Mouse (Mus musculus): Measurements from ENCODE around the gene Myo15b. TPM values are rescaled to one million over a fixed set of nuclear protein-coding genes. Genes with fewer than 3 reads are reported as not detected.

The Myo15b gene
- polyA plus RNA-seq, 1 experiment from 2014 or later, result 0.31 TPM

DNA sequence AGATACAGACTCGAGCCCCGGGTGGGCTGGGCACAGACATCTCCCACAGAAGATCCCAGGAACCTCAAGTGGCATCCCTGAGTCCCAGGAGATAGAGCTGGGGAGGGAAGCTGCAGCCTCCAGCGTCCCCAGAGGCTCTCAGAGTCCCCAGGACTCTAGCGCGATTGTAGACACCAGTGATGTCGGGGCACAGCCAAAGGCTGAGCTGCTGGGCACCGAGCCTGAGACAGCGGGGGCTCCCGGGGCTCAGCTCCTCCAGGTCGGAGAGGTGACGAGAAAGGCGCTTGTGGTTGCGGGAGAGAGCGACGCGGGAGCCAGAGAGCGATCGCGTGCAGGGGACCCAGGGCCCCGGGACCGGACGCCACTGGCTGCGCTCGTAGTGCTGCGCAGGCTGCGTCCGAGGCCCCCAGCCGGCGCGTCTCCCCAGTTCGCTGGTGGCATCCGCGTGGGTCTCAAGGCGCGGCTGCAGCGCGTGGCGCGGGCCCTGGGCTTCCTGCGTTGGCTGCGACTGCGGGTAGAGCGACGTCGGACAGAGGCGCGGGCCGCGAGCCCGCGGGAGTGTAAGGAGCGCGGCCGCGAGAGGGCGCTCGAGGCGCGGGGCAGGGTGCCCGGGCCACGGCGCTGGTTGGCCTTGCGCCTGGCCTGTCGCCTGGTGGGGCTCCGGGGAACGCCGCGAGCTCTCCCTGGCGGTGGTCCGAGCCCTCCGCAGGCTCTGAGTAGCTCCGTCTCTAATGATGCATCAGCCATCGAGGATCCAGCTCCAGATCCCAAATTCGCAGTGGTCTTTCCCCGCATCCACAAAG is 1.1 kb downstream of the Myo15b start:
- Histone ChIP-seq H3K36me3 (replicated peaks; ENCODE audit: control insufficient read depth, insufficient read depth, low read depth, low read length) (no peaks in the 10 kb centered on the region), H3K27ac (replicated peaks; ENCODE audit: low read depth, low read length) (no peak overlapping the region), H3K4me1 (ENCODE audit: control insufficient read depth, insufficient read depth, low read length) (no peaks in the 10 kb centered on the region), H3K9ac (replicated peaks; ENCODE audit: low read length) (no peak overlapping the region; the same call in 1 of the 2 replicates), H3K27me3 (ENCODE audit: control insufficient read depth, insufficient read depth, low read length) (peaks cover 27% of the 10 kb centered on the region), H3K9me3 (replicated peaks; ENCODE audit: control insufficient read depth, low read length) (no peaks in the 10 kb centered on the region), H3K4me3 (ENCODE audit: low read depth, low read length) (peak overlapping the region; percentile 30), H3K4me2 (ENCODE audit: low read depth, low read length) (peak overlapping the region; percentile 54)
- WGBS, result 3% methylated on average over 67 of the region's 75 CpGs
- ATAC-seq (replicated peaks; ENCODE audit: insufficient number of reproducible peaks, low FRiP score, low TSS enrichment, low read depth) (peak; percentile 84; the same call in 1 of the 2 replicates), DNase-seq (ENCODE audit: low spot score) (peak; percentile 90)

- DNase-seq (ENCODE audit: low spot score), result no peak
- no peaks in the 10 kb centered on the region for H3K4me1 ChIP-seq (ENCODE audit: control insufficient read depth, insufficient read depth, low read length)
- 86% methylated on average over 8 of the region's 8 CpGs for WGBS
These were observed 5.7 kb downstream of the Myo15b start for GRCm38 (mm10) chr11:115863895-115864294.

GRCm38 (mm10) chr11:115869393-115869792 is 11.2 kb downstream of the Myo15b start:
- Histone ChIP-seq H3K4me2 (ENCODE audit: low read depth, low read length) (no peak overlapping the region), H3K4me3 (ENCODE audit: low read depth, low read length) (no peak overlapping the region), H3K4me1 (ENCODE audit: control insufficient read depth, insufficient read depth, low read length) (no peaks in the 10 kb centered on the region), H3K27ac (replicated peaks; ENCODE audit: low read depth, low read length) (no peak overlapping the region), H3K9ac (replicated peaks; ENCODE audit: low read length) (no peak overlapping the region), H3K9me3 (replicated peaks; ENCODE audit: control insufficient read depth, low read length) (no peaks in the 10 kb centered on the region), H3K27me3 (ENCODE audit: control insufficient read depth, insufficient read depth, low read length) (no peaks in the 10 kb centered on the region), H3K36me3 (replicated peaks; ENCODE audit: control insufficient read depth, insufficient read depth, low read depth, low read length) (no peaks in the 10 kb centered on the region)
- no peak for DNase-seq (ENCODE audit: low spot score)
- WGBS, result 86% methylated on average over 8 of the region's 8 CpGs
- ATAC-seq (replicated peaks; ENCODE audit: insufficient number of reproducible peaks, low FRiP score, low TSS enrichment, low read depth), result no peak

More at GRCm38 (mm10) chr11:115863895-115864294, 5.7 kb downstream of the Myo15b start:
- Histone ChIP-seq H3K9me3 (replicated peaks; ENCODE audit: control insufficient read depth, low read length) (no peaks in the 10 kb centered on the region), H3K27me3 (ENCODE audit: control insufficient read depth, insufficient read depth, low read length) (peaks cover 11% of the 10 kb centered on the region), H3K27ac (replicated peaks; ENCODE audit: low read depth, low read length) (no peak overlapping the region), H3K4me3 (ENCODE audit: low read depth, low read length) (no peak overlapping the region), H3K36me3 (replicated peaks; ENCODE audit: control insufficient read depth, insufficient read depth, low read depth, low read length) (no peaks in the 10 kb centered on the region), H3K4me2 (ENCODE audit: low read depth, low read length) (no peak overlapping the region), H3K9ac (replicated peaks; ENCODE audit: low read length) (no peak overlapping the region)
- ATAC-seq (replicated peaks; ENCODE audit: insufficient number of reproducible peaks, low FRiP score, low TSS enrichment, low read depth), result no peak

GRCm38 (mm10) chr11:115872437-115872836 is 14.2 kb downstream of the Myo15b start:
- Histone ChIP-seq H3K4me2 (ENCODE audit: low read depth, low read length) (no peak overlapping the region), H3K9me3 (replicated peaks; ENCODE audit: control insufficient read depth, low read length) (no peaks in the 10 kb centered on the region), H3K4me3 (ENCODE audit: low read depth, low read length) (no peak overlapping the region), H3K9ac (replicated peaks; ENCODE audit: low read length) (no peak overlapping the region), H3K36me3 (replicated peaks; ENCODE audit: control insufficient read depth, insufficient read depth, low read depth, low read length) (no peaks in the 10 kb centered on the region), H3K27me3 (ENCODE audit: control insufficient read depth, insufficient read depth, low read length) (no peaks in the 10 kb centered on the region), H3K4me1 (ENCODE audit: control insufficient read depth, insufficient read depth, low read length) (no peaks in the 10 kb centered on the region), H3K27ac (replicated peaks; ENCODE audit: low read depth, low read length) (no peak overlapping the region)
- 62% methylated on average over 4 of the region's 4 CpGs for WGBS
- DNase-seq (ENCODE audit: low spot score), result no peak
- ATAC-seq (replicated peaks; ENCODE audit: insufficient number of reproducible peaks, low FRiP score, low TSS enrichment, low read depth), result no peak

GRCm38 (mm10) chr11:115875935-115876334 is 17.7 kb downstream of the Myo15b start:
- Histone ChIP-seq H3K4me3 (ENCODE audit: low read depth, low read length) (no peak overlapping the region), H3K4me2 (ENCODE audit: low read depth, low read length) (no peak overlapping the region), H3K27ac (replicated peaks; ENCODE audit: low read depth, low read length) (no peak overlapping the region), H3K9me3 (replicated peaks; ENCODE audit: control insufficient read depth, low read length) (no peaks in the 10 kb centered on the region), H3K9ac (replicated peaks; ENCODE audit: low read length) (no peak overlapping the region), H3K36me3 (replicated peaks; ENCODE audit: control insufficient read depth, insufficient read depth, low read depth, low read length) (no peaks in the 10 kb centered on the region), H3K4me1 (ENCODE audit: control insufficient read depth, insufficient read depth, low read length) (no peaks in the 10 kb centered on the region), H3K27me3 (ENCODE audit: control insufficient read depth, insufficient read depth, low read length) (no peaks in the 10 kb centered on the region)
- WGBS, result 91% methylated on average over 3 of the region's 3 CpGs
- ATAC-seq (replicated peaks; ENCODE audit: insufficient number of reproducible peaks, low FRiP score, low TSS enrichment, low read depth), result no peak
- DNase-seq (ENCODE audit: low spot score), result no peak

GRCm38 (mm10) chr11:115876438-115876837 is 18.2 kb downstream of the Myo15b start:
- no peaks in the 10 kb centered on the region for H3K9me3 ChIP-seq (replicated peaks; ENCODE audit: control insufficient read depth, low read length)
- 72% methylated on average over 5 of the region's 5 CpGs for WGBS
- H3K4me3 ChIP-seq (ENCODE audit: low read depth, low read length), result no peak overlapping the region
- DNase-seq (ENCODE audit: low spot score) (no peak), ATAC-seq (replicated peaks; ENCODE audit: insufficient number of reproducible peaks, low FRiP score, low TSS enrichment, low read depth) (no peak)
- H3K27me3 ChIP-seq (ENCODE audit: control insufficient read depth, insufficient read depth, low read length), result no peaks in the 10 kb centered on the region
- H3K27ac ChIP-seq (replicated peaks; ENCODE audit: low read depth, low read length), result no peak overlapping the region
- H3K4me1 ChIP-seq (ENCODE audit: control insufficient read depth, insufficient read depth, low read length), result no peaks in the 10 kb centered on the region
- H3K9ac ChIP-seq (replicated peaks; ENCODE audit: low read length), result no peak overlapping the region
- H3K36me3 ChIP-seq (replicated peaks; ENCODE audit: control insufficient read depth, insufficient read depth, low read depth, low read length), result no peaks in the 10 kb centered on the region
- H3K4me2 ChIP-seq (ENCODE audit: low read depth, low read length), result no peak overlapping the region

DNA sequence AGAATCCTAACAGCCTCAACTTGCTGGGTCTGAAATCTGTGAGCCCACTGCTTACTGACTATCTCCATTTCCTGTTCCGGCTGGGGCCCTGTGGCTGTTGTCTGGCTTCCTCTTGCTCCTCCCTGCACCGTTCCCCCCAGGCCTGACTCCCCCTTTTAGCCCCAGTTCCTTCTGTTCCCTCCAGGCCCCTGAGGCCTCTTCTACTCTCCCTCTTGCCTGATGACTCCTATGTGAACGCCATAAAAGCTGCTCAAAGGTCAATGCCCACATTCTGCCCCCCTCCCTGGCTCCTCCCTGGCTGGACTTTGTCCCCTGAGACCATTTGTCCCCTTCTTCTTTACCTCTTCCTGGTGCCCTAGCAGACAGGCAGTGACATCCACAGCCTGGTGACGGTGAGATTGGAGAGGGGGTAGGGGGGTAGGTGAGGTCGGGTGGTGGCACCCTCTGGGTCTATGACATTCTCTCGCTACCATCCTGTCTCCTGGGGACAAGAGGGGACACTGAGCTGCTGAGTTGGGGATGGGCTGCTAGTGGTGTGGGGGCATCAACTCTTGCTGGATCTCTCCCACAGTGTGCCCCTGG is 19.1 kb downstream of the Myo15b start:
- Histone ChIP-seq H3K4me2 (ENCODE audit: low read depth, low read length) (no peak overlapping the region), H3K27me3 (ENCODE audit: control insufficient read depth, insufficient read depth, low read length) (no peaks in the 10 kb centered on the region), H3K36me3 (replicated peaks; ENCODE audit: control insufficient read depth, insufficient read depth, low read depth, low read length) (no peaks in the 10 kb centered on the region), H3K4me1 (ENCODE audit: control insufficient read depth, insufficient read depth, low read length) (no peaks in the 10 kb centered on the region), H3K4me3 (ENCODE audit: low read depth, low read length) (no peak overlapping the region), H3K27ac (replicated peaks; ENCODE audit: low read depth, low read length) (no peak overlapping the region), H3K9me3 (replicated peaks; ENCODE audit: control insufficient read depth, low read length) (no peaks in the 10 kb centered on the region), H3K9ac (replicated peaks; ENCODE audit: low read length) (no peak overlapping the region)
- ATAC-seq (replicated peaks; ENCODE audit: insufficient number of reproducible peaks, low FRiP score, low TSS enrichment, low read depth), result no peak
- no peak for DNase-seq (ENCODE audit: low spot score)
- 60% methylated on average over 6 of the region's 6 CpGs for WGBS

DNA sequence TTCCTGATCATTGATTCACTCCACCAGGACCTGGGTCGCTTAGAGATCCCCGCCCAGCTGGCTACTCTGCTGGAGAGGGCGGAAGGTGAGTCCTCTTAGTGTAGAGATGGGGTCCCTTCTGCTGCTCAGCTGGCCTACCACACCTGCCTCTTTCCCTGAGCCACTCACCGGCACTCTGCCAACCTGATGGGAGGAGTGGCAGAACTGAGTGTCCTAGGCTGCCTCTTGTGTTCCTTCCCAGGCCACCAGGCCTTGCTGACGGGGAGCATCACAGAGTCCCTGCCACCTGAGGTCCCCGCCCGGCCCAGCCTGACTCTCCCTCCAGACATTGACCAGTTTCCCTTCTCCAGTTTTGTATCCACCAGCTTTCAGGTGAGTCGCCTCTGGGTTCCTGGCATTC is 19.9 kb downstream of the Myo15b start:
- Histone ChIP-seq H3K4me1 (ENCODE audit: control insufficient read depth, insufficient read depth, low read length) (no peaks in the 10 kb centered on the region), H3K27me3 (ENCODE audit: control insufficient read depth, insufficient read depth, low read length) (peaks cover 2% of the 10 kb centered on the region; the same call in 1 of the 2 replicates), H3K4me3 (ENCODE audit: low read depth, low read length) (no peak overlapping the region), H3K36me3 (replicated peaks; ENCODE audit: control insufficient read depth, insufficient read depth, low read depth, low read length) (no peaks in the 10 kb centered on the region), H3K9me3 (replicated peaks; ENCODE audit: control insufficient read depth, low read length) (no peaks in the 10 kb centered on the region), H3K27ac (replicated peaks; ENCODE audit: low read depth, low read length) (no peak overlapping the region), H3K9ac (replicated peaks; ENCODE audit: low read length) (no peak overlapping the region), H3K4me2 (ENCODE audit: low read depth, low read length) (no peak overlapping the region)
- WGBS, result 76% methylated on average over 8 of the region's 8 CpGs
- no peak for ATAC-seq (replicated peaks; ENCODE audit: insufficient number of reproducible peaks, low FRiP score, low TSS enrichment, low read depth)
- no peak for DNase-seq (ENCODE audit: low spot score)
